8 mouse cellular contexts compared by ENCODE assay signal in genomic region chr13:63294359-63295193, GRCm38 (mm10).
DNase-seq lines count a peak whose midpoint lies in the region; ATAC-seq lines count a peak whose summit lies in the region.

No protein-coding gene starts in this region.

- H3K9ac ChIP-seq in heart, embryonic 12.5 days: peak overlapping the region; percentile 48; the same call in 1 of the 2 replicates
- H3K9ac ChIP-seq in kidney, embryonic 16.5 days (replicated peaks; ENCODE audit: low read length): peak overlapping the region; percentile 49

- ATAC-seq in heart, embryonic 12.5 days (ENCODE audit: insufficient number of reproducible peaks, low FRiP score): peak; percentile 37; the same call in 1 of the 2 replicates
- ATAC-seq in kidney, embryonic 16.5 days (ENCODE audit: low FRiP score, low TSS enrichment): peak; percentile 52; the same call in 1 of the 2 replicates
- ATAC-seq in inflammation-experienced regulatory T-cells, adult 6 months: no peak

- peak; percentile 92 for DNase-seq in Muller cell, postnatal 12 days (ENCODE audit: inconsistent ontology term)
- peak; percentile 52 for DNase-seq in lung, postnatal 36 days
- no peak for DNase-seq in layer of hippocampus, adult 11-12 months (ENCODE audit: low spot score)
- DNase-seq in urinary bladder, adult 2 months (ENCODE audit: low spot score): no peak

- no peaks in the 10 kb centered on the region for H3K27me3 ChIP-seq in heart, embryonic 12.5 days (replicated peaks)
- no peaks in the 10 kb centered on the region for H3K27me3 ChIP-seq in kidney, embryonic 16.5 days (ENCODE audit: insufficient read depth, low read length)

- no peaks in the 10 kb centered on the region for H3K9me3 ChIP-seq in heart, embryonic 12.5 days (replicated peaks)
- no peaks in the 10 kb centered on the region for H3K9me3 ChIP-seq in kidney, embryonic 16.5 days (ENCODE audit: low read length)

- peaks cover 32% of the 10 kb centered on the region for H3K4me1 ChIP-seq in brown adipose tissue, adult 24 weeks (ENCODE audit: control insufficient read depth, insufficient read depth, insufficient read length, low read length)
- peaks cover 30% of the 10 kb centered on the region for H3K4me1 ChIP-seq in heart, embryonic 12.5 days (replicated peaks)
- H3K4me1 ChIP-seq in kidney, embryonic 16.5 days (ENCODE audit: insufficient read depth, low read length): peaks cover 29% of the 10 kb centered on the region

- 36% methylated on average over 15 of the region's 15 CpGs for WGBS in heart, embryonic 12.5 days
- WGBS in kidney, embryonic 16.5 days: 36% methylated on average over 15 of the region's 15 CpGs

- H3K4me3 ChIP-seq in brown adipose tissue, adult 24 weeks (ENCODE audit: insufficient read depth, low read depth, low read length): no peak overlapping the region
- H3K4me3 ChIP-seq in heart, embryonic 12.5 days: no peak overlapping the region
- no peak overlapping the region for H3K4me3 ChIP-seq in kidney, embryonic 16.5 days (ENCODE audit: low read length)

- H3K27ac ChIP-seq in brown adipose tissue, adult 24 weeks (replicated peaks; ENCODE audit: low read depth, low read length): peak overlapping the region; percentile 70
- H3K27ac ChIP-seq in heart, embryonic 12.5 days (ENCODE audit: poor library complexity, severe bottlenecking): peak overlapping the region; percentile 75
- H3K27ac ChIP-seq in kidney, embryonic 16.5 days (ENCODE audit: low read length): peak overlapping the region; percentile 84

- H3K4me2 ChIP-seq in heart, embryonic 12.5 days: no peak overlapping the region
- H3K4me2 ChIP-seq in kidney, embryonic 16.5 days (replicated peaks; ENCODE audit: low read depth, low read length): 0 out of 2 replicates have a peak overlapping the region, but pooled peaks have one; percentile 5

- peaks cover 60% of the 10 kb centered on the region for H3K36me3 ChIP-seq in heart, embryonic 12.5 days
- H3K36me3 ChIP-seq in kidney, embryonic 16.5 days (ENCODE audit: insufficient read depth, low read length): peaks cover 62% of the 10 kb centered on the region

Comparison
In these comparisons a context has a peak if more than half of its experiments do, and no peak if none do; other contexts are left out.
1. DNase-seq: peak in Muller cell, postnatal 12 days (single experiment) and lung, postnatal 36 days (single experiment); none in layer of hippocampus, adult 11-12 months (single experiment) and urinary bladder, adult 2 months (single experiment).
2. Peak in every context shown above with its lines, with median percentiles within 50 percentile points of each other: H3K27ac ChIP-seq.